In the genomic region with DNA sequence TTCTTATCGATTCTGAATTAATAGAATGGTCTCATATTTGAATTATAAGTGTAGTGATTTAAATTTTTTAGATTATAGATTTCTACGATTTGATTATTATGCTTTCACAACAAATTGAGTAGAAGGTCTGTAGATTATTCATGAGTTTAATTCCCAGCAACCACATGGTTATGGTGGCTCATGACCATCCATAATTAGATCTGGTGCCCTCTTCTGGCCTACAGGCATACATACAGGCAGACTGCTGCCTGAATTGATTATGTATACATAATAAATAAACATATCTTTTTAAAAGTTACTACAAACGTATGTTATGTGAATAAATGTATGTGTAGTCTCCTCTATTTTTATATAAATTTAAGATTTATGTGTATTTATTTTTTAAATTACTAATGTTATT, we compare ENCODE assay signal across 12 mouse cellular contexts.
DNase-seq lines count a peak whose midpoint lies in the region; ATAC-seq and TF ChIP-seq lines count a peak whose summit lies in the region.
"Had no signal": no experiment of that assay in that cellular context is flagged by ENCODE, and none has a peak within 500 bp of the region (broad histone marks: within the 10 kb centered on the region; RNA-seq: fewer than 3 reads in every experiment).

No protein-coding gene starts in this region.

- no peak for ATAC-seq in intestine, postnatal 0 days
- ATAC-seq in intestine, embryonic 15.5 days, result no peak

- H3K4me3 ChIP-seq in intestine, postnatal 0 days (ENCODE audit: low read depth, low read length), result no peak overlapping the region
- H3K4me3 ChIP-seq in intestine, embryonic 15.5 days (replicated peaks), result no peak overlapping the region
- no peak overlapping the region for H3K4me3 ChIP-seq in cerebellum, adult 2 months (replicated peaks; ENCODE audit: insufficient read depth, low read depth, low read length)
- H3K4me3 ChIP-seq: embryonic facial prominence, embryonic 12.5 days; liver, embryonic 15.5 days had no signal

- 0 out of 2 replicates have a peak, but pooled peaks have one; percentile 34 for TF ChIP-seq CTCF in intestine, postnatal 0 days (IDR thresholded peaks at IDR 0.05; ENCODE audit: low read depth)
- TF ChIP-seq CTCF in cerebellum, adult 2 months (IDR thresholded peaks at IDR 0.05; ENCODE audit: borderline replicate concordance, insufficient read depth, low read depth, low read length), result no peak

- no peak overlapping the region for H3K27ac ChIP-seq in intestine, postnatal 0 days (ENCODE audit: low read depth, low read length)
- no peak overlapping the region for H3K27ac ChIP-seq in intestine, embryonic 15.5 days
- H3K27ac ChIP-seq in cerebellum, adult 2 months (ENCODE audit: insufficient read depth, low read length), result no peak overlapping the region
- H3K27ac ChIP-seq: embryonic facial prominence, embryonic 12.5 days; liver, embryonic 15.5 days had no signal

- TF ChIP-seq POLR2A in cerebellum, adult 2 months (IDR thresholded peaks at IDR 0.05; ENCODE audit: borderline replicate concordance, insufficient read depth, low read length), result no peak

- no peaks in the 10 kb centered on the region for H3K27me3 ChIP-seq in intestine, postnatal 0 days (replicated peaks; ENCODE audit: control insufficient read depth, insufficient read depth, low read length)
- no peaks in the 10 kb centered on the region for H3K27me3 ChIP-seq in intestine, embryonic 15.5 days (replicated peaks)
- H3K27me3 ChIP-seq in cerebellum, adult 2 months (ENCODE audit: control insufficient read depth, insufficient read depth, low read length), result no peaks in the 10 kb centered on the region
- H3K27me3 ChIP-seq: embryonic facial prominence, embryonic 12.5 days; liver, embryonic 15.5 days had no signal

- no peaks in the 10 kb centered on the region for H3K36me3 ChIP-seq in intestine, postnatal 0 days (ENCODE audit: control insufficient read depth, insufficient read depth)
- H3K36me3 ChIP-seq in intestine, embryonic 15.5 days, result no peaks in the 10 kb centered on the region
- H3K36me3 ChIP-seq: embryonic facial prominence, embryonic 12.5 days; liver, embryonic 15.5 days had no signal

- H3K9ac ChIP-seq in intestine, postnatal 0 days (ENCODE audit: low read depth, low read length), result no peak overlapping the region
- no peak overlapping the region for H3K9ac ChIP-seq in intestine, embryonic 15.5 days
- H3K9ac ChIP-seq: embryonic facial prominence, embryonic 12.5 days; liver, embryonic 15.5 days had no signal

- DNase-seq in 3T3-L1 (ENCODE audit: low read depth, low spot score), result peak; percentile 20
- DNase-seq in A20 (ENCODE audit: low read depth, low spot score), result peak; percentile 27
- peak; percentile 54 for DNase-seq in embryo, embryonic 10.5 days (ENCODE audit: low spot score)
- no peak for DNase-seq in cerebellum, adult 2 months
- no peak for DNase-seq in thymus, postnatal 0 days (ENCODE audit: low spot score)
- DNase-seq: adrenal gland, adult 2 months; kidney, adult 18-20 months; left cerebral cortex, postnatal 4 days had no signal

- no peaks in the 10 kb centered on the region for H3K4me1 ChIP-seq in intestine, postnatal 0 days (replicated peaks; ENCODE audit: control insufficient read depth, insufficient read depth, low read length)
- H3K4me1 ChIP-seq in intestine, embryonic 15.5 days (replicated peaks), result no peaks in the 10 kb centered on the region
- no peaks in the 10 kb centered on the region for H3K4me1 ChIP-seq in cerebellum, adult 2 months (ENCODE audit: control insufficient read depth, insufficient read depth, low read length)
- H3K4me1 ChIP-seq: embryonic facial prominence, embryonic 12.5 days; liver, embryonic 15.5 days had no signal

- H3K9me3 ChIP-seq in intestine, postnatal 0 days (ENCODE audit: control insufficient read depth), result no peaks in the 10 kb centered on the region
- H3K9me3 ChIP-seq in intestine, embryonic 15.5 days, result no peaks in the 10 kb centered on the region
- H3K9me3 ChIP-seq: embryonic facial prominence, embryonic 12.5 days; liver, embryonic 15.5 days had no signal

- no peak overlapping the region for H3K4me2 ChIP-seq in intestine, postnatal 0 days (replicated peaks; ENCODE audit: low read depth)
- H3K4me2 ChIP-seq in intestine, embryonic 15.5 days (replicated peaks), result no peak overlapping the region
- H3K4me2 ChIP-seq: embryonic facial prominence, embryonic 12.5 days; liver, embryonic 15.5 days had no signal

- WGBS in intestine, postnatal 0 days, result 61% methylated on average over 3 of the region's 3 CpGs
- WGBS in intestine, embryonic 15.5 days, result 65% methylated on average over 3 of the region's 3 CpGs
- WGBS in cerebellum, adult 2 months, result 63% methylated on average over 3 of the region's 3 CpGs

Comparison
In these comparisons a context has a peak if more than half of its experiments do, and no peak if none do; other contexts are left out.
1. DNase-seq: peak in 3T3-L1 (single experiment), A20 (single experiment) and embryo, embryonic 10.5 days (single experiment); none in cerebellum, adult 2 months (0 of 2) and thymus, postnatal 0 days (single experiment).